Mouse (Mus musculus): ENCODE measurements at regions not wholly inside any gene's neighbourhood (a gene's known extent, or its start where the extent isn't known, plus 50 kb on each side); places are given as distances from the start of the nearest gene placed in this dataset.

DNA sequence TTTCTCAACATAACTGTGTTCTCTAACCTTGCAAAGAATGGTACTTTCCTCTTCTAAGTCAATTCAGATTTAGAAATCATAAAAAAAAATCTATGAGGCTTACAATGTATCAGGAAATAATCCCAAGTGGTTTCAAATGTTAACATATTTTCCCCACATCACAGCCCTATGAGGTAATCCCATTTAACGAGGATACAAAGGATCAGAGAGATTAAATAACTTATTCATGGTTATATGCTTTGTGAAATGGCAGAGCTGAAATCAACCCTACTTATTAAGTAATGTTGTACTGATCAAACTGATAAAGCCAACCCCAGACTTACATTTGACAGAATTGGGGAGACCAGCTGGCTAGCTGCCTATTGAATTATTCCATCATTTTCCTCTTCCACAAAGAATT is 614.4 kb downstream of the Ntrk3 start:
- DNase-seq (ENCODE audit: low spot score): no peak
- intact Hi-C loops (cut with DNase I): no loop called here

DNA sequence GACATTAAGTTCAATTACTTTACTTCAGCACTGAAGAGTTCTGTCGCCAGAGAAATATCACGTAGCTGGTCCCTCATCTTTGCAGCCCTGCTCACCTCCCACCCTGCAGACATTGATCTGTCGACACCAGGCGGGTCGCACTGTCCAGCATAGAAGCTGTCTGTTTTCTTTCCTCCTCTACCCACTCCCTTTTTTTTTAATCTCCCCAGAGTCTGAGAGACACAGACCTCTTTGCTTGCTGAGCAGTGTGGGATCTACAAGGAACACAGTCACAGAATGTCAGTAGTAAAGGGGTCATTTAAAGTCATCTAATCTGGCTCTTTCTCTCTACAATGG is 616.7 kb downstream of the Ntrk3 start:
- intact Hi-C loops (cut with DNase I): no loop called here

DNA sequence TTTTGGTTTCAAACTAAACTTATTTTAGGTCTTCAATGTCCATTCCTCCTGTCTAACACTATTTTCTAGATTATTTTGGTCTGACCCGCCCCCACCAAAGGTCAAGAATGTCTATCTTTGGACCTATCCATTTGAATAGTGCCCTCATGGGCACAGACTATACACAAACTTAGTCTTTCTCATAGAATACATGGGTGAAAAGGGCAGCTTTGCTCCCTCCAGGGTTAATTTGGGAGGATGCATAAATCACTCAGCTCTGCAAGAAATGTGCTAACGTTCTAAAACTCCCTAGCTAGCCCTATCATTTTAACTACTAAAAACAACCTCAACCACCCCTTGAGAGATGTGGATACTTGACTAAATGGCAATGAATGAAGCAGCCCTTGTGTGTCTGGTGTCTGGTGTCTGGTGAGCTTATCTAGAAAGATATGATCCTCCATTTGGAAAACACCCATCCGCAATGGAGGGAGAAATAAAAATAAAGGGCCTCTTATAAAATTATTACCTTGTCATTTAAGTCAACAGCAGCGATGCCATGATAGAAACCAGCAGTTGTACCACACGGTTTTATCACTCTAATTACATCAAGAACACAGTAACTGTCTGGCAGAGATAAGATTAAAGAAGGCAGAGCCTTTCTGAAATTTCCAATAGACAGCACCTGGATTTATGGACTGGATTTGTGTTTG is 617.2 kb downstream of the Ntrk3 start:
- no peak for DNase-seq (ENCODE audit: low spot score)
- intact Hi-C loops (cut with DNase I): no loop called here

More for the DNA sequence above, 616.7 kb downstream of the Ntrk3 start:
- DNase-seq (ENCODE audit: low spot score): no peak

DNA sequence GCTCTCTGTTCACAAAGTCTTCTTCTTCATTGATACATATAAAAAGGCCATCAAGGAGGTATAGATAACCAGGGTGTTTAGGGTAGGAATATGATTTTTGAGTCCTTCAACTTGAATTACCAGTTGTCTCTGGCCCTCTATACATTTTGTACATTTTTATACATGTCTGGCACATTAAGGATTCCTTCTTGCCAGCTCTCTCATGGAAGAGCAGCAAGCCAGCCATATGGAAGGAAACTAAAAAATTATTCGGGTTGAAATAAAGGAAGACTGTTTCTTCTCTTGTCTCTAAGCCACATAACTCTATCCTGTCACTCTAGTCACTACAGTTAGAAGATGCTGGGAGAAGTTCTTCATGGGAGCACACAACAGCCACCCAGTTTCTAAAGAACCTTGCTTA is 618.0 kb downstream of the Ntrk3 start:
- DNase-seq (ENCODE audit: low spot score): no peak
- intact Hi-C loops (cut with DNase I): no loop called here

DNA sequence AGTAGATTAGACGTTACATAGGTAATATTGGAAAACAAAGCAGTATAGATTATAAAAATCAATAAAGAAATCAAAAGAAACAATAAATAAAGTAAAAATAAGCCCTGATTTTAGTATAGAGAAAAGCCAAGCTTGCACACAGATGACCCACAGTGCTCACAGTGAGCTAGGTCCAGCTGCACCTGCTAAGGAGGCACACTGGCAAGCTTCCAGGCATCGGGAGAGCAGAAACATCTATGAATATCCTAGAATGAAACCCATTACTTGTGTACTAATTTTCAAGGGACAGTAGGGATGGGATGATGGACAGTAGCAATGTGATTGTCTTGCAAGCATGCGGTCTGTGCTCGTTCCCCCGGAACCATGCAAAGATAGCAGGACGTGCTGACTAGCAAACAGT is 626.5 kb downstream of the Ntrk3 start:
- no peak for DNase-seq (ENCODE audit: low spot score)
- intact Hi-C loops (cut with DNase I): no loop called here

DNA sequence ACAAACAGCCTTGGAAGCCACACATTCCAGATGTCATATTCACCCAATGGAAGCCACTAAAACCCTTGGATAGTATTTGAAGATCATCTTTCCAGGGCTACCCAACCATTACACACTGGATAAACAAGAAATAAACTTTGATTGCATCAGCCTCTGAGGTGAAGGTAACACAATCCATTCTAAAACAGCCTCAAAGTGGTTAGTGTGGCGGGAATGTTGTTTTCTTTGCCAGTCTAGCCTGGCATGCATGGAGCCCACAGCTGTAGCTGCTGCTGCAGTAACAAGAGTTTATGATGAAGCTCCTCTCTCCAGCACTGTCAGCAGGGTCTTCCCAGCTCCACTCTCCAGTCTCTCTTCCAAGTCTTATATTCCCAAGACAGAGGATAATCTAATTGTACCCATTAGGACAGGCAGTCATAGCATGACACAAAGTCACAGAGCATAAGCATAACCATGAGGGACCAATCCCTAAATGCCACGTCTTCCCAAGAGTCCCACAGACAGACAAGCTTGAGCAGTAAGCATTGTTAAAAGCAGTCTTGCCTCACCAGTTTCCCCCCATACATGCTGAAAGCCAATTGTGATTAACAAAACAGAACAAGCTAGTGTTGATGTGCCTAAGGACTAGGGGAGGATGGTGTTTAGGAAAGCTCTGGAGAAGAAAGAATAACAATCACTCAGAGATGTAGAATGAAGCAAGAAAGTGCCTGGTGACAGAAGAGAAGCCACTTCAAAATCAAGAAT is 634.1 kb downstream of the Ntrk3 start:
- intact Hi-C loops (cut with DNase I): no loop called here
- no peak for DNase-seq (ENCODE audit: low spot score)

DNA sequence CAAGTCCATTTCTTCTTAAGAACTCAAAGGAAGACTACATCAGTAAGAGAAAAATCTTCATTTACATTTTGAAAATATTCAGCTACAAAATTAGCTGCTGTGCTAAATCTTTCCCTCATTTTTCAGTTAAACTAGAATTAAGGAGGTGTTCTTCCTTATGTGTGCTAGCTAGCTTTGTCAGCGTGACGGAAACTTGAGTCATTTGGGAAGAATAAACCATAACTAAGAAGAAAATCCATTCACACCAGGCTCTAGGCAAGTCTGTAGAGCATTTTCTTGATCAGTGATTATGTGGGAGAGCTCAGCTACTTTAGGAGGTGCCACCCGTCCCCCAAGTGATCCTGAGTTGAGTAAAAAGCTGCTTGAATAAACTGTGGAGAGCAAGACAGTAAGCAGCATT is 635.4 kb downstream of the Ntrk3 start:
- no peak for DNase-seq (ENCODE audit: low spot score)
- intact Hi-C loops (cut with DNase I): no loop called here

DNA sequence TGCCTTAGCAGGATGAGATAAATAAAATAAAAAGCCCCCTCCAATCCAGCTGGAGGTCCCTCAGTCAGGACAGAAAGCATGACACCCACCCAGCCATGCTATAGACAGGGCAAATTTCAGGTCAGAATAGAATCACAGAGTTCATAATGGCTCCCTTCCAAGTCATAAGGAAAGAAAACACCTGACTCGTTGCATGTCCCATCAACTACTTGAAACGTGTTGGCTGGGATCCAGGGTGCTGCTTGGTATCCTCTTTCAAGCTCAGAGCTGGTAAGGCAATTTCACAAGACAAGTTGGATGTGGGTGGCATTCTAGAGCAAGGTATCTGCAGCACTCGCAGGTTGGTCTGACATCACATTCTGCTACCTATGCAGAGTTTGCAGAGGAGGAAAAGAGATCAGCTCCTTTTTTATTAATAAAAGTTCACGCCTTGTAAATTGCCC is 651.2 kb downstream of the Ntrk3 start:
- no peak for DNase-seq (ENCODE audit: low spot score)
- intact Hi-C loops (cut with DNase I): no loop called here

DNA sequence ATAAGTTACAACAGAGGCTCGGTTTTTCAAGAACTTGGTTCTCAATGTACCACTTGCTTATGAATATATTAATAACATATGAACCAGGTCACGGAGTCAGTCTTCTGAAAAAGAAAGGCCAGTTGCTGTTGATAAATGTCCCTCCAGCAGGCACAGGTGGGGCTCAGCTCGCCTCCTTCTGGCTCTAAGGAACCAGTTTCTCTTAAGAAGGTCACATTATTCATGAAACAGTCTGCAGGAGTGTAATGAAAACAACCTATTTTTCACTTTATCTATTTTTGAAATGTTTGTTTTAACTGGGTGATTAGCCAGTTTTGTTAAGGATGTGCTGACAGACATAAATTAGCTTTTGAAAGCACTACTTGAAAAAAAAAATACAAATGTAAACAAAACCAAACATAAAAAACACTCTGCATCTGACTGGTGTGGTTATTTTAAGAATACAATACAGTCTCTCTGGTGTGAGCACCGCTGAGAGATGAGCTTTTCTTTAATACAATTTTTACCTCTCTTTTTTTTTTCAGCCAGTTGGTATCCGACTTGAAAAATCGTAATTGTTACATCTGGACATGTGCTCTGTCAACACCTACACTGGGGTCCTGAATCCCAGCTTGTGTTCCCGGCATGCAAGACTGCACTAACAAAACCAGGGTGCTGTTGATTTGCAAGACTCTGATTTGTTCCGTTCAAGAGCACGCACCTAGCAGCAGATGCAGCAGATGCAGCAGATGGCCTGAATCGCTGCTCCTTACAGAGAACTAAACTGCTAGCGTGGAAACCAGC is 651.8 kb downstream of the Ntrk3 start:
- DNase-seq (ENCODE audit: low spot score): no peak

DNA sequence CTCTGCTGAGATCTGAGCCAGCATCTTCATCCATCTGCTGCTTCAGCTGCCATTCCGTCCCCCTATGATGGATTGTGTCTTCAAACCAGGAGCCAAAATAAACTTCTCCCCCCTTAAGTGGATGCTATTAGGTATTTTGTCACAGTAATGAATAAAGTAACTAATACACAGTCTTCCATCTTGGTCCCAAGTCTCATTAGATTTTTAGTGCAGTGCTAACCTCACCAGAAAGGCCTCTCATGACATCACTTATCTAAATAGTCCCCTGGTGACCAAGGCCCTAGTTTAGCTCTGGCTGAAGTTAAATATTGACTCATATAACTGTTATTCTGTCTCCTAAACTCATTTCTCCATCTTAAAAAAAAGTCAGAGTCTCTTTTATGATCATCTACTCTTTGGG is 658.1 kb downstream of the Ntrk3 start:
- intact Hi-C loops (cut with DNase I): no loop called here
- DNase-seq (ENCODE audit: low spot score): no peak

More for the DNA sequence above, 651.8 kb downstream of the Ntrk3 start:
- intact Hi-C loops (cut with DNase I): no loop called here

DNA sequence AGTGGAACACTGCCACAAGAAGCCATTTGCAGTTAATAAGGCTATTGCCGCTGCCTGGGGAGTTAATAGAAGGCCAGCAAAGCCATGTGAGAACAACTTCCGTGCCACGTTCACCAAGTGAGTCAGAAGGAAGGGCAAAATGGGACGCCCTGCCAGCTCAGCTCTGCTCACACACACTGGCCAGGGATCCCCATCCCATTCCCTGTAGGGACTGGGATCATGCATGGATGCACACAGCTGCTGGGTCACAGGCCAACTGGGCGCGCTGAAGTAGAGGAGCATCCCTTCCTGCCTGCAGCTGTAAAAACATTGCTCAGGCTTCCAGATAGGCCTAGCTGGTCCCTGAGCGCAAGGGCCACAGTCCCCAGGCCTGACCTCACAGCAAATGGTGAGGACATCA is 666.7 kb downstream of the Ntrk3 start:
- intact Hi-C loops (cut with DNase I): no loop called here
- peak; percentile 64 for DNase-seq (ENCODE audit: low spot score)

DNA sequence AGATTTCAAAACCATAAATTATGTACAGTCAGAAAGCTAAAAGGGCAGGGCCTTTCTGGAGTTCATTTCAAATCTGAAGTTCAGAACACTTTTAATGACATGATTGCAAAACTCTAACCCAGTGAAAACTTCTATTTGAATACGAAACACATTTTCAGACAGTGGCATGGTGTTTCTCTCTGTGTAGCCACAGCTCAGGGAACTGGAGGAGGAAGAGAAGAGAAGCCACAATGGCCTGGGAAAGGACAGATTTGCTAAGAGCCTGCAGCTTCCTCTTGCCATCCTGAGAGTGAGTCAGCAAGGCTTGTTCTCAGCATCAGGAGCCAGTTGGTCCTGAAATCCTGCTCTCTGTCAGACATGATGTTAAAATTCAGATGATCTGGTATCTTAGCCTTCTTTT is 676.2 kb downstream of the Ntrk3 start:
- no peak for DNase-seq (ENCODE audit: low spot score)
- intact Hi-C loops (cut with DNase I): no loop called here

DNA sequence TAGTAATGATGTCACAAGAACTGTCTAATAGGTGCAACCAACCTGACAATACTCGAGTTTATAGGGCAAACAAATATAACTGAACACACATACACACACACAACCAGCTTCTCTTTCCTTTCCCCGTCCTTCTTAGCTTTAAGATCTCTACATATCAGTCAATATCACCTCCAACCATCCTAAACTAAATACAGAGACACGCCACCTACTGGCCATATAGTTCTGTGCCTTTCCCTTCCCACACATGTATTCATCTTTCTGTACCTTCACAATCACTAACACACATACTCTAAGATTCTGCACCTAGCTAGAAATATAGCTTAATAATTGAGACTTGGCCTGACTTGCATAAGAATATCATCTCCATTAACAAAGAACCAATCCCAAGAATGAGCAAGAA is 688.2 kb downstream of the Ntrk3 start:
- intact Hi-C loops (cut with DNase I): no loop called here
- no peak for DNase-seq (ENCODE audit: low spot score)

DNA sequence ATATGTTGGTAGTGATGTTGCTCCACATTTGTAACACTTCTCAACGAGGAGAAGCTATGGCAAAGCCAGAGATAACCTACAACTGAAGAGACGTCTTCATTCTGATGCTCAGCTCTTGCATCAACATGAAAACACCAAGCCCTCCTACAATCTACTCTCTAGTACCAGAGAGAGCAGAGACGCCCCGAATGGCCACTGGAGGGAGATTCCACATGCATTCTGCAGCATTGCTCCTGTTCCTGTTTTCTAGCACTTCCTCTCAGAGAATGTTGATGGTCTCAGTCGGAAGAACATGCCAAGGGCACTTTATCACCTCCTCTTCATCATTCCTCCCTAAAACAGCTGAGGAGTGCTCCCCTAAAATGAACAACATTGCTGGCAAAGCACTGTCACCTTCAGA is 692.4 kb downstream of the Ntrk3 start:
- DNase-seq (ENCODE audit: low spot score): no peak
- intact Hi-C loops (cut with DNase I): no loop called here

DNA sequence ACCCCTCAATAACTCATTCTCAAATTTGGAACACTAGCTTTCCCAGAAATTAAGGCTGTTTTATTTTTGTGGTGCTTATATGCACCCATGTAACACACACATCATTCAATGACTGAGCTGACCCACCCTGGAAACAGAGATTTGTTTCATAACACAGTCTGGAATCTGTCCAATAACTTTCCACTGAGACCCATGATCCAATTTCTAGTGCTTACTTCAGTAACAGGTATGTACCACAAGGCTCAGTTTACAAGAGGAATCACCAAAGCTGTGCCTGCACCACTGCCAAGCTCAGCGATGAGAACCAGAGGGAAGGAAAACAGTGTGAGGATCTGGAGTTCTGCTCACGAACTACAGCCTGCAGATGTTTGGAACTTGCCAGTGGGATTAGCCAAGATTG is 706.8 kb downstream of the Ntrk3 start:
- peak; percentile 1 for DNase-seq (ENCODE audit: low spot score)
- intact Hi-C loops (cut with DNase I): no loop called here

DNA sequence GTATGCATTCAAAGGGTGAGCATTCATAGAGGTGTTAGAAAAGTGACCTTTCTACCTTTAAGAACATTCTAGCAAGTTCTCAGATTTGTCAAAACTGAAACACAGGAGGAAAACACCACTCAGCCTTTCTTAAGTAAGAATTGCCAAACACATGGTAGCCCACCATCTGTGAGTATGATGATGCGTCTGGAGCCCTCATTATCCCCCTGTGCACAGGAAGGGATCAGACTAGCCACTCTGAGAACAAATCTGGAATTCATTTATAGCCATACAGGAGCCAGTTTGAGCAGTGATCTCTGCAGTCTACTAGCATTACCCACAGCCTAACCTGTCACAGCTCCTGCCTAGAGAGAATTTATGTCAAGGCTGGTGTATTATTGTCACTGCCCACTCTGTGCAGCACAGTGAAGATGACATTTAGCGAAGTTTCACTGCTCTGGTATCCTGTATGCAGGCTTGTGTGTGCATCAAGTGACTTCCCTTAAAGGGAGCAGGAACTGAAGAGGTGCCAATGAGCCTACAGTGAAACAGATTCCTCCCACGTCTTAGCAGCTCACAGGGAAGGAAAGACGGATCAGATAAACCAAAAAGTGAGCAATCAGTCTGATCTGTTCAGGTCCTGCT is 710.7 kb downstream of the Ntrk3 start:
- no peak for DNase-seq (ENCODE audit: low spot score)
- intact Hi-C loops (cut with DNase I): no loop called here

DNA sequence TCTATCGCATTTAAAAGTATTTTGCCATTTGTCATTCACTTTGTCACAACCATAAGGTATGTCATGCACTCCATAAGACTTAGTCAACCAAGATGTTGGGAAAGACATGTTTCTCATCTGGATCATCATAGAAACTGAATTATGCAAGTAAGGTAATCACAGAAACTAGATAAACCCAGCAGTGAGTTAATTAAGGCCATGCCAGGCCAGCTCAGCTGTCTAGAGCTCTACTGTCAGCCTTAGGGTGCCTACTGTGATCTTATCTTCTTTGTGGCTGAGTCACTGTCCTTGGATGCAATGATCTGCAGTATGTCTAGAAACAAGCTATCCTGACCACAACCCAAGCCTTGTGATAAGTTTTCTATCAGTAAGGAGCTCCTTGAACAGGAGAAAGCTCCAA is 714.2 kb downstream of the Ntrk3 start:
- intact Hi-C loops (cut with DNase I): no loop called here
- no peak for DNase-seq (ENCODE audit: low spot score)

DNA sequence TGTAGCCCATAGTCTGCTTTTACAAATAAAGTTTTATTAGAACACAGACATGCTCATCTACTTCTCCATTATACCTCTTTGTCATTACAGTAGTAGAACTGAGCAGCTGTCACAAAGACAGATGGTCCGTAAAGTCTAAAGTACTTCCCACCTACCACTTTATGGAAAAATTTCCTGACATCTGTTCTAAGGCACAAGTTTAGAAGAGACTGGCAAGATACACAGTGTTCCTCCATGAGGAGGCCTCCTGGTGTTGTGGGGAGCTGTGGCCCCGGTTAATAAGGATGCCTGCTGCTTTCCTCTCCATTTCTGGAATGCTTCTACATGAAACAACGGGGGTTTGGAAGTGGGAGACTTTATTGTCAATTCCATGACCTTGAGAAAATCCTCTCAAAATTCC is 714.7 kb downstream of the Ntrk3 start:
- intact Hi-C loops (cut with DNase I): no loop called here
- no peak for DNase-seq (ENCODE audit: low spot score)

DNA sequence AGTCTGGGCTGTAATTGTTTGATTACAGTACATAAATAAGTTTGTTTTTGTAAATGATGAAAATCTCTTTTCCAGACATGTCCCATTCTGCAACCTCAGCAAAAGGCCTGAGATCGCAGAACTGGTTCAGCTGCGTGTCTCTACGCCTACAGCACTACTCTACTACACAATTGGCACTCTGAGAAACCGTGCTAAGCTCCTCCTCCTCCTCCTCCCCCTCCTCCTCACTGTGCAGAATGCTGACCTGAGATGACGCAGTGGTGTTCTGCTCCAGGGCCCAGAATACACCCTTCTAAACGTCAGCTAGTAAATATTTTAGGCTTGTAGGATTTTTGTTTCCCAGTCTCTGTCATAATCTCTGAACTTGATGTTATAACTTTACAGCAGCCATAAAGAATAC is 724.2 kb downstream of the Ntrk3 start:
- intact Hi-C loops (cut with DNase I): no loop called here
- no peak for DNase-seq (ENCODE audit: low spot score)

DNA sequence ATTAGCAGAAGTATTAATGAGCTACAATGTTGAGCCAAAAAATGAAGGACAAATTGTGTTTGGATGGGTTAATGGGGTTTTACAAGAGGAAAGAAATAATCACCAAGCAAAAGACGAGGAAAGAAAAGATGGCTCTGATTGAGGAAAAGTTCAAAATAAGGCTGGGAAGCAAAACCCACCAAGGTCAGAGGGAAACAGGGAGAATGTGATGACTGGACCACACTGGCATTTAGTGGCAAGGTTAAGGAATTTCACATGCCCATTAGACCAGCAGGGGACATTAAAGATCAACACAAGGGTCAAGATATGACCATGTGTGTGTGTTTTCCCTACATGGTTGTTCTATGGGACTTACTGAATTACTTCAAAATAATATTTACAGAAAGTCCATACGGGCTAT is 734.7 kb downstream of the Ntrk3 start:
- intact Hi-C loops (cut with DNase I): no loop called here
- no peak for DNase-seq (ENCODE audit: low spot score)

DNA sequence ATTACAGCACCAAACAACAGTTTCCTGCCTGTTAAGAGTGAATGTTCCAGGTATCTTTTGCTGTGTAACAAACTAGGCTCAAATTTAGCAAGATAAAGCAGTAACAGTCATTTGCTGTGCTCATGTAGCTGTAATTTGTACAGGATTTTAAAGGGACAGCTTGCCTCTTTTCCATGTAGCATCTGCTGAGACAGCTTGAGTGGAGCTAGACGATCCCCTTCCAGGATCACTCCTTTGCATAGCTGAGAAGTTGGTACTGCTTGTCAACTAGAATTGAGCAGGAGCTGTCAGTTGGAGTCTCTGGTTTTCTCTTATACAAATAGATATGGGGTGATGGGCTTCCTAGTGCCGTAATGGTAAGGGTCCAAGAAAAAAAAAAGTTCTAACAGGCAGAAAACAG is 744.0 kb downstream of the Ntrk3 start:
- intact Hi-C loops (cut with DNase I): no loop called here
- DNase-seq (ENCODE audit: low spot score): no peak
